Mouse (Mus musculus) erythroblast, adult 5-6 weeks (primary cell): ENCODE results near the gene Ttc41. TPM values are rescaled to one million over a fixed set of nuclear protein-coding genes. Genes with fewer than 3 reads are reported as not detected.

Source experiments
- ATAC-seq: replicated peaks from 2 replicates; pipeline ENCODE4 v1.8.0; 2016; ENCODE audit warnings: moderate number of reproducible peaks, mild to moderate bottlenecking, moderate TSS enrichment, inconsistent platforms; ENCODE audit not compliant: poor library complexity, low FRiP score, severe bottlenecking
- total RNA-seq, 2 experiments: library from RNA; stranded (forward) in 1 of 2; stranded (reverse) in 1 of 2; fragments of 150-400 nt in 1 of 2; fragments of 200-764, 138-1000 nt in 1 of 2; gene quantifications; 2 replicates each; pipeline versions ENCODE4 v1.2.3 to v1.2.4; 2015 to 2017; ENCODE audit warnings: low replicate concordance in 2 of 2

Ttc41 gene
- total RNA-seq, 2 experiments from 2014 or later: 0.26 TPM; not detected in 1

- ATAC-seq: no peak
These were observed 37.3 kb downstream of the Ttc41 start for GRCm38 (mm10) chr10:86742918-86743317.

- ATAC-seq: no peak
These were observed 38.7 kb downstream of the Ttc41 start for GRCm38 (mm10) chr10:86744306-86744705.

- no peak for ATAC-seq
These were observed 50.3 kb downstream of the Ttc41 start for GRCm38 (mm10) chr10:86755816-86756502.

GRCm38 (mm10) chr10:86757724-86758123 is 52.1 kb downstream of the Ttc41 start:
- no peak for ATAC-seq

- ATAC-seq: no peak
These were observed 52.6 kb downstream of the Ttc41 start for GRCm38 (mm10) chr10:86758211-86758610.

- ATAC-seq: no peak
These were observed 55.6 kb downstream of the Ttc41 start for GRCm38 (mm10) chr10:86761236-86761635.

- ATAC-seq: no peak
These were observed 56.2 kb downstream of the Ttc41 start for GRCm38 (mm10) chr10:86761722-86762383.

- ATAC-seq: no peak
These were observed 56.7 kb downstream of the Ttc41 start for GRCm38 (mm10) chr10:86762384-86762730.

- ATAC-seq: no peak
These were observed 58.1 kb downstream of the Ttc41 start, which contains the start of gene Gm49358 for GRCm38 (mm10) chr10:86763672-86764071. Gm49358 (plus strand) TSS chr10:86763972.

- ATAC-seq: no peak
These were observed 59.8 kb downstream of the Ttc41 start for GRCm38 (mm10) chr10:86765344-86765966.

GRCm38 (mm10) chr10:86769216-86769615 is 63.6 kb downstream of the Ttc41 start:
- ATAC-seq: no peak

GRCm38 (mm10) chr10:86769797-86770196 is 64.2 kb downstream of the Ttc41 start:
- no peak for ATAC-seq

GRCm38 (mm10) chr10:86771701-86772100 is 66.1 kb downstream of the Ttc41 start:
- no peak for ATAC-seq

GRCm38 (mm10) chr10:86772231-86772631 is 66.6 kb downstream of the Ttc41 start:
- no peak for ATAC-seq

GRCm38 (mm10) chr10:86773360-86773759 is 67.7 kb downstream of the Ttc41 start:
- ATAC-seq: no peak

GRCm38 (mm10) chr10:86776281-86776680 is 70.7 kb downstream of the Ttc41 start:
- ATAC-seq: no peak

GRCm38 (mm10) chr10:86777614-86778319 is 72.2 kb downstream of the Ttc41 start:
- ATAC-seq: no peak

GRCm38 (mm10) chr10:86778398-86779116 is 72.9 kb downstream of the Ttc41 start, which contains the start of gene Nt5dc3:
Nt5dc3 (plus strand) TSS chr10:86779005.
- peak; percentile 96 for ATAC-seq

GRCm38 (mm10) chr10:86779117-86779755 is 73.6 kb downstream of the Ttc41 start:
- ATAC-seq: peak; percentile 24; the same call in 1 of the 2 replicates
